Mouse (Mus musculus): ENCODE results near the gene Dazl. TPM values are rescaled to one million over a fixed set of nuclear protein-coding genes. Genes with fewer than 3 reads are reported as not detected.

Dazl gene
- not detected in 2 replicates for polyA plus RNA-seq (2012; rRNA removed)

DNA sequence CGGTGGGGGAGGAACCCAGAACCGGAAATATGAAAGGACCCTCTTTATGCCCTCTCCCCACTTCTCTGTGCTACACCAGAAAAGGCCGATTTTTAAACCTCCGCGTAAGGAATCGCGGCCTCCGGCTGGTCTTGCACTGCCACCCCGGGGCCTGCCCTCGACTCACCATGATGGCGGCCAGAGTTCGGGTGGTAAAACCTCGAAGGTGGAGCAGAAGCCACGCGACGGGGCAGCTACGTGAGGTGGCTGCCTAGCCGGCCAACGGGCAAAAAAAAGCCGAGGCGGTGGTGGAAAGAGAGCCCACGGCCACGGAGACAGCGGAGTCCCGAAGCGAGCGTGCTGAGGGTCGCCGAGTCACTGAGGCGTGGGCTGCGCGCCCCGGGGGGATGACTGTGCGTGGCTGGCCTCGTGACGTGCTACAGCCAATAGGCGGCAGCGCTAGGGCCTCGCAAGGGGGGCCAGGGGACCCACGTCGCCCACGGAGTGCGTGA, at the start of gene Dazl:
Gene Dazl (minus strand): TSS at position 396 of the 491 bp plus-strand sequence.

Other genes with a start within 250 kb of the Dazl start
- 10.2 and 14.4 TPM in 2 replicates for gene Rftn1, start 103.0 kb downstream of the Dazl start, polyA plus RNA-seq (2012; rRNA removed)
- 0.44 and 0.58 TPM in 2 replicates for gene Plcl2, start 215.8 kb upstream of the Dazl start, polyA plus RNA-seq (2012; rRNA removed)